Mouse (Mus musculus): ENCODE data around the gene Tnfaip2.

- TF ChIP-seq POLR2A (IDR thresholded peaks at IDR 0.05; ENCODE audit: low read depth, low read length): no peak
- no peak for TF ChIP-seq CTCF (IDR thresholded peaks at IDR 0.05; ENCODE audit: extremely low read depth, insufficient read length, insufficient replicate concordance, low read depth, low read length)
These were observed 61.3 kb downstream of the Tnfaip2 start for GRCm38 (mm10) chr12:111503571-111503970.

Data from small intestine, adult 2 months (tissue).